Mouse (Mus musculus) embryonic facial prominence, embryonic 14.5 days (tissue): ENCODE data around the gene Rnf123. TPM values are rescaled to one million over a fixed set of nuclear protein-coding genes. Genes with fewer than 3 reads are reported as not detected.

Experiments
- ATAC-seq: fragments of 200-750 bp; cut with Nextera tagmentation; 2 replicates; pipeline ENCODE4 v1.8.0; 2017; ENCODE audit warnings: low read depth, moderate number of reproducible peaks, moderate TSS enrichment
- DNase-seq: peaks from one replicate; pipeline ENCODE4 v3.0.0-alpha.2; 2015; ENCODE audit warnings: low spot score
- H3K27ac ChIP-seq: fragments of 300-500 bp; sonication (generic); replicated peaks from 2 replicates; pipeline ENCODE4 v1.5.1; 2014; ENCODE audit warnings: low read depth, mild to moderate bottlenecking, low read length, moderate library complexity
- H3K27me3 ChIP-seq: fragments of 300-500 bp; sonication (generic); replicated peaks from 2 replicates; pipeline ENCODE4 v1.6.1; 2014; ENCODE audit warnings: low read length; ENCODE audit not compliant: control insufficient read depth, insufficient read depth
- H3K36me3 ChIP-seq: fragments of 300-500 bp; sonication (generic); 2 replicates; pipeline ENCODE4 v1.6.1; 2014; ENCODE audit warnings: low read length, mixed read lengths; ENCODE audit not compliant: control insufficient read depth, insufficient read depth
- H3K4me1 ChIP-seq: fragments of 300-500 bp; sonication (generic); 2 replicates; pipeline ENCODE4 v1.6.1; 2014; ENCODE audit warnings: antibody characterized with exemption, low read length; ENCODE audit not compliant: control insufficient read depth, insufficient read depth
- H3K4me2 ChIP-seq: fragments of 300-500 bp; sonication (generic); 2 replicates; pipeline ENCODE4 v1.6.1; 2014; ENCODE audit warnings: low read depth, mild to moderate bottlenecking, low read length, moderate library complexity, mixed read lengths
- H3K4me3 ChIP-seq: fragments of 300-500 bp; sonication (generic); 2 replicates; pipeline ENCODE4 v1.5.1; 2014; ENCODE audit warnings: low read depth, mild to moderate bottlenecking, low read length
- H3K9ac ChIP-seq: fragments of 300-500 bp; sonication (generic); 2 replicates; pipeline ENCODE4 v1.6.1; 2014; ENCODE audit warnings: low read depth, mild to moderate bottlenecking, low read length, moderate library complexity, mixed read lengths
- H3K9me3 ChIP-seq: fragments of 300-500 bp; sonication (generic); 2 replicates; pipeline ENCODE4 v1.6.1; 2016; ENCODE audit warnings: low read length; ENCODE audit not compliant: control insufficient read depth
- WGBS: fragments of 180-500 bp; shearing (Covaris S2); extraction: QIAGEN DNeasy Blood & Tissue Kit; methylation state at CpG from one replicate; pipeline ENCODE4 v1.1.7; 2014; 5-methylcytosine and 5-hydroxymethylcytosine counted together
- polyA plus RNA-seq: library from polyadenylated mRNA; unstranded; fragments of >200 nt; fragmentation: Nextera tagmentation; extraction: Ambion mirVana; gene quantifications from 2 replicates; pipeline ENCODE4 v1.2.1, GENCODE M21; 2014

Rnf123 gene
- polyA plus RNA-seq, 1 experiment from 2014 or later, result 22.9 TPM

GRCm38 (mm10) chr9:108121170-108121969 lies 38.2 kb upstream of the Rnf123 start:
- Histone ChIP-seq H3K36me3 (no peaks in the 10 kb centered on the region), H3K4me2 (no peak overlapping the region), H3K9ac (no peak overlapping the region), H3K9me3 (no peaks in the 10 kb centered on the region), H3K4me3 (no peak overlapping the region), H3K4me1 (0 out of 2 replicates have a peak, but pooled peaks cover 5% of the 10 kb centered on the region), H3K27me3 (no peaks in the 10 kb centered on the region), H3K27ac (no peak overlapping the region)
- ATAC-seq (no peak), DNase-seq (no peak)
- 90% methylated on average over 10 of the region's 10 CpGs for WGBS

DNA sequence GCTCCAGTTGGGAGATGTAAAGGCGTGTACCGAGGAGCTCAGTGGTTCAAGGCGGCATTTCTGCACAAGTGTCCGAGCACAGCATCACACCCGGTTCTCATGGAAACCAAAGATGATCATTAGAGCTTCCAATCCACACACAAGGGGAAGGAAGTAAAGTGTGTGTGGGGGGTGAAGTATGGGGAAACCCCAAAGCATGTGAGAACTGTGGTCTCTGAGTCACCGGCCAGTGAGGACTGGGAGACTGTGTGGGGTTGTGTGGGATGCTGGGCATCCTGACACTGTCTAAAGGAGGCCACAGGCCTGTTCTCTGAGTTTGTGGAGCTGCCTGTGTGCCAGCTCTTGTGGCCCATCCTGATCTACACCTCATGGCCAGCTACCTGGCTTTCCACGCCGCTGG lies 37.5 kb upstream of the Rnf123 start:
- no peak for ATAC-seq
- no peaks in the 10 kb centered on the region for H3K27me3 ChIP-seq
- H3K27ac ChIP-seq, result no peak overlapping the region
- no peaks in the 10 kb centered on the region for H3K9me3 ChIP-seq
- no peak overlapping the region for H3K4me3 ChIP-seq
- H3K4me2 ChIP-seq, result no peak overlapping the region
- H3K9ac ChIP-seq, result no peak overlapping the region
- H3K36me3 ChIP-seq, result no peaks in the 10 kb centered on the region
- DNase-seq, result no peak
- WGBS, result 91% methylated on average over 8 of the region's 8 CpGs
- 0 out of 2 replicates have a peak, but pooled peaks cover 5% of the 10 kb centered on the region for H3K4me1 ChIP-seq

DNA sequence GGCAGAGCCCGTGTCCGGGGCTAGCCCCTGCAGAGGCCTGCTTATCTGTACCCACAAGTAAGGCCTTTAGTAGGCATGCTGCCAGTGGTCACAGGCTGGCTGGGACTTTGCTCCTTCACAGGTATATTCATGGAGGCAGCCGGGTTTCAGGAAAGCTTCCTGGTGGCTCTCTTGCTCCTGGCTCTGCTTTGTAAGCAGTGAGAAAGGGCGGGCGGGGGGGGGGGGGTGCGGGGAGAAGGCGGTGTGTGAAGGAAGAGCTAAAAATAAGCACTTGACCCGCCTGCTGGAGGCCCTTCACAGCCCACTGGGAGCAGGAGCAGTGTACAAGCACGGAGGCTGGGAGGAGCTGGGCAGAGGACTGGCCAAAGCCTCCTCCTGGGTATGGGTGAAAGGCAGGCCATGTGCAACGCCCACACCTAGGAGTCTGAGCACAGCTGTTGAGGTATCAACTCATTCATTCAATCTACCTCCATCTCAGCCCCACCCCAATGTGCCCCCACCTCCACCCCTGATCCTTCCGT lies 36.8 kb upstream of the Rnf123 start:
- 0 out of 2 replicates have a peak, but pooled peaks cover 5% of the 10 kb centered on the region for H3K4me1 ChIP-seq
- peak; percentile 81 for ATAC-seq
- H3K27ac ChIP-seq, result no peak overlapping the region; the same call in 1 of the 2 replicates
- H3K4me3 ChIP-seq, result no peak overlapping the region
- no peaks in the 10 kb centered on the region for H3K27me3 ChIP-seq
- WGBS, result 41% methylated on average over 8 of the region's 11 CpGs
- no peak overlapping the region for H3K4me2 ChIP-seq
- H3K9me3 ChIP-seq, result no peaks in the 10 kb centered on the region
- H3K9ac ChIP-seq, result peak overlapping the region; percentile 35
- H3K36me3 ChIP-seq, result no peaks in the 10 kb centered on the region
- DNase-seq, result peak; percentile 63

GRCm38 (mm10) chr9:108117143-108117542 lies 34.0 kb upstream of the Rnf123 start:
- Histone ChIP-seq H3K4me1 (0 out of 2 replicates have a peak, but pooled peaks cover 5% of the 10 kb centered on the region), H3K9me3 (0 out of 2 replicates have a peak, but pooled peaks cover 4% of the 10 kb centered on the region), H3K9ac (no peak overlapping the region), H3K36me3 (no peaks in the 10 kb centered on the region), H3K27ac (no peak overlapping the region; the same call in 1 of the 2 replicates), H3K4me2 (no peak overlapping the region), H3K4me3 (no peak overlapping the region), H3K27me3 (no peaks in the 10 kb centered on the region)
- no peak for ATAC-seq
- 39% methylated on average over 4 of the region's 4 CpGs for WGBS
- peak; percentile 27 for DNase-seq

DNA sequence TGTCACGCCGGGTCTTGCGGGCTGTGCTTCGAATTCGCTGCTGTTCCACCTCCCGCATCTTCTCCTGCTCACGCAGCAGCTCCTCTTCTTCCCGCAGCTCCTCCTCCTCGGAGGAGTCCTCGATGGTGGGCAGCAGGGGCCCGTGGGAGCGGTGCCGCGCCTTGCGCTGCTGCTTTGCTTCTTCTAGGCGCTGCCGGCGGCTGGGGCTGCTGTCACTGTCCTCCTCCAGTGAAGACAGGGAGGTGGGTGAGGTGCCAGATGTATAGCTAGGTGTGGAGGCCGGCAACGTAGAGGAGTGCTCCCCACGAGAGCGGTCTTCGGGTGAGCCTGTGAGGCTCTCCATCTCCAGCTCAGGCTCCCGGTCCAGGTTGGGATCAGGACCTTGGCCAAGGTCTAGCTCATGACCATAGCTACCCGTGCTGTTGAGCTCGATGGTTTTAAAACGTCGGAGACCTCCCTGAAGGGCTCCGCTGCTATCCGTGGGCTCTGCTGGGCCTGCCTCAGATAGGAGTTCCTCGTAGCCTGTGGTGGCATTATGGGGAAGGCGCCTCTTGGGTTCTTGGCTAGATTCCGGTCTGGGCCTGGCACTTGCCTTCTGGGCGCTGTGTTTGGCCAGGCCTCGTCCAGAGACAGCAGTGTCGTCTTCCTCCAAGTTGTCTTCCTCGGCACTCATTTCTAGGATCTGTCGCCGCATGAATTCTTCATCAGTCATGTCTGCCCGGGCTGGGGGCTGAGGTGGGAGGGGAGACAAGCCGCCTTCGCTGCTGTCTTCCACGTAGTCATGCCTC lies 32.3 kb upstream of the Rnf123 start:
- H3K27me3 ChIP-seq, result no peaks in the 10 kb centered on the region; the same call in 1 of the 2 replicates
- 0 out of 2 replicates have a peak, but pooled peaks cover 4% of the 10 kb centered on the region for H3K9me3 ChIP-seq
- peaks cover 15% of the 10 kb centered on the region for H3K4me1 ChIP-seq
- 79% methylated on average over 43 of the region's 43 CpGs for WGBS
- H3K4me2 ChIP-seq, result no peak overlapping the region
- no peak for DNase-seq
- H3K36me3 ChIP-seq, result no peaks in the 10 kb centered on the region
- ATAC-seq, result no peak
- no peak overlapping the region for H3K4me3 ChIP-seq
- H3K27ac ChIP-seq, result no peak overlapping the region
- no peak overlapping the region for H3K9ac ChIP-seq

- ATAC-seq (no peak), DNase-seq (no peak)
- peaks cover 12% of the 10 kb centered on the region for H3K4me1 ChIP-seq
- 0 out of 2 replicates have a peak, but pooled peaks cover 4% of the 10 kb centered on the region for H3K9me3 ChIP-seq
- no peaks in the 10 kb centered on the region for H3K36me3 ChIP-seq
- H3K27me3 ChIP-seq, result no peaks in the 10 kb centered on the region; the same call in 1 of the 2 replicates
- H3K4me3 ChIP-seq, result no peak overlapping the region
- no peak overlapping the region for H3K4me2 ChIP-seq
- WGBS, result 94% methylated on average over 14 of the region's 18 CpGs
- no peak overlapping the region for H3K9ac ChIP-seq
- H3K27ac ChIP-seq, result no peak overlapping the region
These were observed 29.7 kb upstream of the Rnf123 start for GRCm38 (mm10) chr9:108112719-108113340.

DNA sequence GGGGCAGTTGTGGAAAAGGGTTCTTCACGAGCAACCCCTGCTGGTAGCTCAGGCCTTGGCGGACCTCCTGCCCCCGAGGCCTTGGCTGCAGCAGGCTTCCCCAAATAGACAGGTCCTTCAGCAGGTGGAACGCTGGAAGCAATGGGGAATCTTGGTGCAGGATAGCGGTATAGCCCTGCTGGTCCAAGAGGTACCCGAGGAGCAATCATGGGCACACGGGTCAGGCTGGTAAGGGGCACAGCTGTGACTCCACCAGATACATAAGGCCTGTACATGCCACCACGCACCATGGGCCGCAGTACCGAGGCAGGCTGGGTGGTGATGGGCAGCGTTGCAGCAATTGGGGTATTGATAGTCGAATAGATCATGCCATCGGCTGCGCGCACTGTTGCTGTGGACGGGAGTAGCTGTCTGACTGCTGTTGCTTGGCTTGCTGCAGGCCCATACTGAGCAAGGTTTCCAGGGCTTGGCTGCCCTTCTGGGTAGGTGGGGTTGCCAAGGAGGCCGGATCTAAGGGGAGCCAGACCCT lies 28.5 kb upstream of the Rnf123 start:
- no peak overlapping the region for H3K27ac ChIP-seq
- peak overlapping the region; percentile 31 for H3K4me3 ChIP-seq
- peaks cover 12% of the 10 kb centered on the region for H3K4me1 ChIP-seq
- 74% methylated on average over 17 of the region's 17 CpGs for WGBS
- H3K4me2 ChIP-seq, result peak overlapping the region; percentile 57
- ATAC-seq (no peak), DNase-seq (no peak)
- H3K27me3 ChIP-seq, result no peaks in the 10 kb centered on the region; the same call in 1 of the 2 replicates
- H3K9me3 ChIP-seq, result 0 out of 2 replicates have a peak, but pooled peaks cover 4% of the 10 kb centered on the region
- H3K9ac ChIP-seq, result peak overlapping the region; percentile 47
- no peaks in the 10 kb centered on the region for H3K36me3 ChIP-seq
